Mouse (Mus musculus) limb, embryonic 14.5 days (tissue): ENCODE measurements at regions not wholly inside any gene's neighbourhood (a gene's known extent, or its start where the extent isn't known, plus 50 kb on each side); places are given as distances from the start of the nearest gene placed in this dataset.
"Not testable (repeated sequence)": the region's sequence is repeated elsewhere in the genome, so short reads cannot be mapped to it uniquely, and the experiment has no call there.

Source experiments
- ATAC-seq: fragments of 200-750 bp; cut with Nextera tagmentation; 2 replicates; pipeline ENCODE4 v1.8.0; 2017; ENCODE audit warnings: low read depth, moderate number of reproducible peaks, moderate TSS enrichment; ENCODE audit not compliant: low FRiP score
- DNase-seq: peaks from one replicate; pipeline ENCODE4 v3.0.0-alpha.2; 2015; ENCODE audit warnings: low spot score
- H3K27ac ChIP-seq: fragments of 300-500 bp; sonication (generic); replicated peaks from 2 replicates; pipeline ENCODE4 v1.5.1; 2014; ENCODE audit warnings: low read depth, mild to moderate bottlenecking, low read length, moderate library complexity, mixed read lengths
- H3K27me3 ChIP-seq: fragments of 300-500 bp; sonication (generic); 2 replicates; pipeline ENCODE4 v1.6.1; 2014; ENCODE audit warnings: low read length, mixed read lengths; ENCODE audit not compliant: control insufficient read depth, insufficient read depth
- H3K36me3 ChIP-seq: fragments of 300-500 bp; sonication (generic); 2 replicates; pipeline ENCODE4 v1.6.1; 2014; ENCODE audit warnings: mild to moderate bottlenecking, low read length, moderate library complexity, mixed read lengths; ENCODE audit not compliant: control insufficient read depth, insufficient read depth
- H3K4me1 ChIP-seq: fragments of 300-500 bp; sonication (generic); 2 replicates; pipeline ENCODE4 v1.6.1; 2014; ENCODE audit warnings: antibody characterized with exemption, low read length, mixed read lengths; ENCODE audit not compliant: control insufficient read depth, insufficient read depth
- H3K4me2 ChIP-seq: fragments of 300-500 bp; sonication (generic); replicated peaks from 2 replicates; pipeline ENCODE4 v1.6.1; 2014; ENCODE audit warnings: low read depth, mild to moderate bottlenecking, low read length, moderate library complexity; ENCODE audit not compliant: severe bottlenecking
- H3K4me3 ChIP-seq: fragments of 300-500 bp; sonication (generic); replicated peaks from 2 replicates; pipeline ENCODE4 v1.5.1; 2014; ENCODE audit warnings: low read length
- H3K9ac ChIP-seq: fragments of 300-500 bp; sonication (generic); 2 replicates; pipeline ENCODE4 v1.6.1; 2014; ENCODE audit warnings: mild to moderate bottlenecking, low read depth, low read length, moderate library complexity; ENCODE audit not compliant: severe bottlenecking
- H3K9me3 ChIP-seq: fragments of 300-500 bp; sonication (generic); 2 replicates; pipeline ENCODE4 v1.6.1; 2016; ENCODE audit warnings: low read length; ENCODE audit not compliant: control insufficient read depth
- POLR2A ChIP-seq: fragments of 200-500 bp; IDR thresholded peaks from 2 replicates; pipeline ENCODE4 v1.8.0; 2012; ENCODE audit warnings: inconsistent platforms, mild to moderate bottlenecking, moderate library complexity, borderline replicate concordance; ENCODE audit not compliant: insufficient read depth, insufficient read length; ENCODE audit errors: extremely low read depth
- whole genome bisulfite sequencing: fragments of 180-500 bp; shearing (Covaris S2); extraction: QIAGEN DNeasy Blood & Tissue Kit; methylation state at CpG from one replicate; pipeline ENCODE4 v1.1.7; 2014; 5-methylcytosine and 5-hydroxymethylcytosine counted together

- Histone ChIP-seq H3K4me3 (no peak overlapping the region), H3K9ac (no peak overlapping the region), H3K9me3 (no peaks in the 10 kb centered on the region), H3K4me1 (no peaks in the 10 kb centered on the region), H3K27ac (no peak overlapping the region), H3K4me2 (no peak overlapping the region), H3K27me3 (no peaks in the 10 kb centered on the region), H3K36me3 (no peaks in the 10 kb centered on the region)
- TF ChIP-seq POLR2A = no peak
- ATAC-seq = no peak
- DNase-seq = no peak
Observed at GRCm38 (mm10) chr2:18513435-18513834, 120.8 kb upstream of the Dnajc1 start.

- Histone ChIP-seq H3K36me3 (no peaks in the 10 kb centered on the region), H3K27ac (no peak overlapping the region), H3K9ac (no peak overlapping the region), H3K4me2 (no peak overlapping the region), H3K4me3 (no peak overlapping the region), H3K4me1 (no peaks in the 10 kb centered on the region), H3K9me3 (no peaks in the 10 kb centered on the region), H3K27me3 (no peaks in the 10 kb centered on the region)
- no peak for DNase-seq
- no peak for TF ChIP-seq POLR2A
- ATAC-seq = no peak
- WGBS = 100% methylated on average over 1 of the region's 1 CpGs
Observed at GRCm38 (mm10) chr2:18509317-18509716, 116.7 kb upstream of the Dnajc1 start.

- H3K27ac ChIP-seq = no peak overlapping the region
- no peak overlapping the region for H3K4me3 ChIP-seq
- H3K9me3 ChIP-seq = no peaks in the 10 kb centered on the region
- H3K9ac ChIP-seq = no peak overlapping the region
- TF ChIP-seq POLR2A = no peak
- 52% methylated on average over 3 of the region's 3 CpGs for WGBS
- ATAC-seq = no peak
- no peak overlapping the region for H3K4me2 ChIP-seq
- H3K27me3 ChIP-seq = no peaks in the 10 kb centered on the region
- no peaks in the 10 kb centered on the region for H3K4me1 ChIP-seq
- H3K36me3 ChIP-seq = no peaks in the 10 kb centered on the region
- DNase-seq = no peak
Observed at GRCm38 (mm10) chr2:18473361-18473771, 80.7 kb upstream of the Dnajc1 start.

GRCm38 (mm10) chr2:18460901-18461300, 68.3 kb upstream of the Dnajc1 start:
- 97% methylated on average over 4 of the region's 4 CpGs for WGBS
- no peaks in the 10 kb centered on the region for H3K27me3 ChIP-seq
- DNase-seq = no peak

GRCm38 (mm10) chr2:18460281-18460680, 67.7 kb upstream of the Dnajc1 start:
- H3K4me1 ChIP-seq, DNase-seq, ATAC-seq, H3K36me3 ChIP-seq, H3K4me3 ChIP-seq, H3K9me3 ChIP-seq, H3K9ac ChIP-seq, H3K27ac ChIP-seq, H3K4me2 ChIP-seq, H3K27me3 ChIP-seq: not testable (repeated sequence)
- 91% methylated on average over 3 of the region's 3 CpGs for WGBS

More at GRCm38 (mm10) chr2:18460901-18461300, 68.3 kb upstream of the Dnajc1 start:
- H3K9ac ChIP-seq = no peak overlapping the region
- no peak for ATAC-seq
- H3K4me2 ChIP-seq = no peak overlapping the region
- no peaks in the 10 kb centered on the region for H3K36me3 ChIP-seq
- peaks cover 3% of the 10 kb centered on the region; the same call in 1 of the 2 replicates for H3K9me3 ChIP-seq
- no peak for TF ChIP-seq POLR2A
- no peaks in the 10 kb centered on the region for H3K4me1 ChIP-seq
- H3K27ac ChIP-seq = no peak overlapping the region
- H3K4me3 ChIP-seq = no peak overlapping the region

DNA sequence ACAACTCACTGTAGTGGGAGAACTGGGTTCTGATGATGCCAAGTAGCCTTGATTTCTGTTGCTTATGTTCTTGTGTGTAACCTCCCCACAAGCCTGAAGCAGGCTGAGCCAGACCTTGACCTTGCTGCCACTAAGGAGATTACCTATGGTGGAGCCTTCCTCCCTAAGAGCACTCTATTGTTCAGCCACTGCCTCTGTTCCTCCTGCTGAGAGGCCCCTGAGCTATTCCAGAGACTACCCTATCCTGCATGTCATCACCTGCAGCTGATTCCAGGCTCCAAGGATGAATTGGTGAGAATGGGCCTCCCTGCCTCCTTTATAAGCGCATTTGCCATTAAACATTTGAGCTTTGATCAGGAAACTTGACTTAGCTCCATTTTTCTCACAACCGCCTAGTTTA, 60.8 kb upstream of the Dnajc1 start:
- not testable (repeated sequence) for H3K9ac ChIP-seq, H3K36me3 ChIP-seq, H3K9me3 ChIP-seq, H3K4me3 ChIP-seq, DNase-seq, H3K27ac ChIP-seq, H3K4me1 ChIP-seq, H3K27me3 ChIP-seq, ATAC-seq
- WGBS = 31% methylated on average over 2 of the region's 2 CpGs
- peak overlapping the region; percentile 20; the same call in 1 of the 2 replicates for H3K4me2 ChIP-seq
